8 mouse cellular contexts compared by ENCODE assay signal in genomic region chr10:105574695-105575660, GRCm38 (mm10). TPM values are rescaled to one million over a fixed set of nuclear protein-coding genes. Genes with fewer than 3 reads are reported as not detected.
A peak's percentile ranks its signal among the peaks of the same experiment; 100 is the strongest.
DNase-seq lines count a peak whose midpoint lies in the region; ATAC-seq and TF ChIP-seq lines count a peak whose summit lies in the region.

No protein-coding gene starts in this region.

- no peaks in the 10 kb centered on the region for H3K36me3 ChIP-seq in ES-E14 (ENCODE audit: control insufficient read depth, insufficient read depth, low read length, poor library complexity, severe bottlenecking)
- no peaks in the 10 kb centered on the region for H3K36me3 ChIP-seq in forebrain, embryonic 15.5 days
- no peaks in the 10 kb centered on the region for H3K36me3 ChIP-seq in lung, embryonic 14.5 days (ENCODE audit: insufficient read depth)
- H3K36me3 ChIP-seq in thymus, adult 2 months (ENCODE audit: control insufficient read depth, insufficient read depth, low read length), result no peaks in the 10 kb centered on the region

- no peak for TF ChIP-seq POLR2A in olfactory bulb, adult 2 months (IDR thresholded peaks at IDR 0.05; ENCODE audit: insufficient read depth, low read depth, low read length)
- 0 out of 2 replicates have a peak, but pooled peaks have one; percentile 12 for TF ChIP-seq POLR2A in thymus, adult 2 months (IDR thresholded peaks at IDR 0.05; ENCODE audit: control insufficient read depth, extremely low read depth, insufficient read depth, low read length, poor library complexity)

- no peak overlapping the region for H3K27ac ChIP-seq in ES-E14 (ENCODE audit: insufficient read depth, low read depth, low read length, poor library complexity, severe bottlenecking)
- peak overlapping the region; percentile 90 for H3K27ac ChIP-seq in forebrain, embryonic 15.5 days (replicated peaks)
- H3K27ac ChIP-seq in layer of hippocampus, adult 2 months, result peak overlapping the region; percentile 91
- peak overlapping the region; percentile 64; the same call in 1 of the 2 replicates for H3K27ac ChIP-seq in lung, embryonic 14.5 days (ENCODE audit: low read depth)
- H3K27ac ChIP-seq in olfactory bulb, adult 2 months (ENCODE audit: insufficient read depth, low read depth, low read length), result peak overlapping the region; percentile 52
- no peak overlapping the region for H3K27ac ChIP-seq in thymus, adult 2 months (ENCODE audit: control insufficient read depth, insufficient read depth, low read length)

- WGBS in forebrain, embryonic 15.5 days, result under 1% methylated on average over 44 of the region's 44 CpGs
- WGBS in lung, embryonic 14.5 days, result under 1% methylated on average over 44 of the region's 44 CpGs
- WGBS in olfactory bulb, adult 2 months, result under 1% methylated on average over 44 of the region's 44 CpGs
- WGBS in thymus, adult 2 months, result under 1% methylated on average over 44 of the region's 44 CpGs

- DNase-seq in ES-E14 (ENCODE audit: low read depth, low spot score), result peak; percentile 91
- peak; percentile 93 for DNase-seq in cerebellum, adult 11-12 months
- peak; percentile 91 to 95 for DNase-seq in heart, postnatal 36 days
- DNase-seq in layer of hippocampus, adult 2 months (ENCODE audit: low spot score in 2 of 2), result peak; percentile 91 to 98
- DNase-seq in lung, embryonic 14.5 days, result peak; percentile 98
- DNase-seq in thymus, adult 2 months, result peak; percentile 81

- peak overlapping the region; percentile 92 for H3K4me2 ChIP-seq in forebrain, embryonic 15.5 days (replicated peaks)
- peak overlapping the region; percentile 95 for H3K4me2 ChIP-seq in lung, embryonic 14.5 days

- H3K9me3 ChIP-seq in ES-E14 (ENCODE audit: control insufficient read depth, insufficient read depth, low read depth, low read length), result no peaks in the 10 kb centered on the region
- no peaks in the 10 kb centered on the region for H3K9me3 ChIP-seq in forebrain, embryonic 15.5 days
- H3K9me3 ChIP-seq in lung, embryonic 14.5 days (ENCODE audit: low read depth, low read length), result no peaks in the 10 kb centered on the region

- peak; percentile 76 for ATAC-seq in forebrain, embryonic 15.5 days (replicated peaks)
- peak; percentile 82 for ATAC-seq in lung, embryonic 14.5 days (ENCODE audit: insufficient read depth)

- H3K4me3 ChIP-seq in ES-E14 (ENCODE audit: insufficient read depth in 1 of 2, low read depth in 1 of 2, low read length in 2 of 2, poor library complexity in 1 of 2, severe bottlenecking in 1 of 2), result peak overlapping the region; percentile 82 to 97
- peak overlapping the region; percentile 75 for H3K4me3 ChIP-seq in forebrain, embryonic 15.5 days
- H3K4me3 ChIP-seq in layer of hippocampus, adult 2 months, result peak overlapping the region; percentile 92
- peak overlapping the region; percentile 72 for H3K4me3 ChIP-seq in lung, embryonic 14.5 days (ENCODE audit: low read depth, low read length)
- peak overlapping the region; percentile 86 for H3K4me3 ChIP-seq in olfactory bulb, adult 2 months (ENCODE audit: insufficient read depth, low read depth, low read length)
- H3K4me3 ChIP-seq in thymus, adult 2 months (ENCODE audit: control insufficient read depth, insufficient read depth, low read length), result peak overlapping the region; percentile 59

- intact Hi-C loops in heart, postnatal 36 days (cut with DNase I), result loop anchor here (2.0 to 10.0 kb wide), 5 partner anchors 53 to 1593 kb away; no protein-coding TSS in a partner anchor

- no peak overlapping the region for H3K9ac ChIP-seq in ES-E14 (ENCODE audit: insufficient read depth, low read depth, low read length, poor library complexity, severe bottlenecking)
- H3K9ac ChIP-seq in forebrain, embryonic 15.5 days (replicated peaks), result peak overlapping the region; percentile 84
- peak overlapping the region; percentile 71 for H3K9ac ChIP-seq in lung, embryonic 14.5 days

- in situ Hi-C loops in ES-E14 (cut with MboI; ENCODE audit: low sequenced_read_pairs in 2 of 2, unreplicated experiment in 2 of 2), result no loop called here

- no peaks in the 10 kb centered on the region for H3K27me3 ChIP-seq in forebrain, embryonic 15.5 days
- no peaks in the 10 kb centered on the region for H3K27me3 ChIP-seq in lung, embryonic 14.5 days (ENCODE audit: insufficient read depth, low read length)
- no peaks in the 10 kb centered on the region for H3K27me3 ChIP-seq in thymus, adult 2 months (ENCODE audit: control insufficient read depth, insufficient read depth, low read length)

- no peaks in the 10 kb centered on the region for H3K4me1 ChIP-seq in ES-E14 (ENCODE audit: control insufficient read depth in 2 of 2, insufficient read depth in 2 of 2, low read length in 2 of 2, poor library complexity in 1 of 2)
- H3K4me1 ChIP-seq in forebrain, embryonic 15.5 days, result peaks cover 22% of the 10 kb centered on the region
- H3K4me1 ChIP-seq in lung, embryonic 14.5 days (ENCODE audit: insufficient read depth), result no peaks in the 10 kb centered on the region
- H3K4me1 ChIP-seq in olfactory bulb, adult 2 months (ENCODE audit: control insufficient read depth, insufficient read depth, low read length), result 0 out of 2 replicates have a peak, but pooled peaks cover 3% of the 10 kb centered on the region
- H3K4me1 ChIP-seq in thymus, adult 2 months (replicated peaks; ENCODE audit: control insufficient read depth, insufficient read depth, low read length), result peaks cover 11% of the 10 kb centered on the region

- TF ChIP-seq CTCF in layer of hippocampus, adult 2 months (conservative IDR thresholded peaks at IDR 0.05), result peak; percentile 98
- TF ChIP-seq CTCF in lung, embryonic 14.5 days (IDR thresholded peaks at IDR 0.05; ENCODE audit: low read depth), result peak; percentile 97
- peak; percentile 89 for TF ChIP-seq CTCF in olfactory bulb, adult 2 months (IDR thresholded peaks at IDR 0.05; ENCODE audit: insufficient read depth, low read depth, low read length)
- TF ChIP-seq CTCF in thymus, adult 2 months (IDR thresholded peaks at IDR 0.05; ENCODE audit: borderline replicate concordance, control insufficient read depth, extremely low read depth, insufficient read depth, low read length, poor library complexity), result peak; percentile 92

TF ChIP-seq in ES-E14, 5 proteins besides CTCF, POLR2A, EP300 and RAD21:
- peak; percentile 77; the same call in 1 of the 2 replicates for TF ChIP-seq ZC3H11A (IDR thresholded peaks at IDR 0.05; ENCODE audit: borderline replicate concordance, low read depth, low read length)
- no peak for TF ChIP-seq MAFK (IDR thresholded peaks at IDR 0.05; ENCODE audit: insufficient read depth, low read depth, low read length)

RNA-seq across cellular contexts. Expression of gene Tmtc2, which starts 0.7 kb away (rescaled TPM):
- 0.63 and 0.89 TPM in 2 replicates for total RNA-seq in ES-E14 (2012; rRNA removed)
- polyA plus RNA-seq in forebrain, embryonic 15.5 days (2015; fragmentation: Nextera tagmentation; extraction: Ambion mirVana), result 7.4 and 7.5 TPM in 2 replicates
- 1 to 10 TPM; 3.6 to 6.2 TPM for total RNA-seq in heart, postnatal 36 days (2021)
- total RNA-seq in layer of hippocampus, adult 2 months (2021), result 10 to 100 TPM; 10.2 to 12.0 TPM
- polyA plus RNA-seq in lung, embryonic 14.5 days (2014; fragmentation: Nextera tagmentation; extraction: Ambion mirVana), result 6.9 and 7.9 TPM in 2 replicates
- not detected in 2 replicates for polyA plus RNA-seq in olfactory bulb, adult 2 months (2012; ENCODE audit: insufficient read depth, insufficient read length, low replicate concordance, missing spikeins)
- polyA plus RNA-seq in thymus, adult 2 months (2012; rRNA removed), result 1.1 and 1.4 TPM in 2 replicates

Comparison
In these comparisons a context has a peak if more than half of its experiments do, and no peak if none do; other contexts are left out.
1. H3K27ac ChIP-seq: peak in forebrain, embryonic 15.5 days (single experiment), layer of hippocampus, adult 2 months (single experiment), lung, embryonic 14.5 days (single experiment) and olfactory bulb, adult 2 months (single experiment); none in ES-E14 (single experiment) and thymus, adult 2 months (single experiment).
2. Peak in every context shown above with its lines, with median percentiles within 50 percentile points of each other: DNase-seq, H3K4me3 ChIP-seq and CTCF ChIP-seq.